Mouse (Mus musculus) myocyte (in vitro differentiated cells): ENCODE measurements around the gene 9930022D16Rik. TPM values are rescaled to one million over a fixed set of nuclear protein-coding genes. Genes with fewer than 3 reads are reported as not detected.

Experiments used
- H3K27me3 ChIP-seq: one replicate; pipeline ENCODE4 v1.6.1; 2011; ENCODE audit not compliant: control insufficient read depth, insufficient read depth, insufficient read length
- H3K36me3 ChIP-seq: one replicate; pipeline ENCODE4 v1.6.1; 2011; ENCODE audit not compliant: control insufficient read depth, insufficient read depth
- H3K4me2 ChIP-seq: one replicate; pipeline ENCODE4 v1.6.1; 2011; ENCODE audit warnings: low read depth, control low read depth
- H3K4me3 ChIP-seq: one replicate; pipeline ENCODE4 v1.5.1; 2011; ENCODE audit warnings: mild to moderate bottlenecking, control low read depth, moderate library complexity
- H3K79me2 ChIP-seq: one replicate; pipeline ENCODE4 v1.6.1; 2011; ENCODE audit not compliant: control insufficient read depth, insufficient read depth
- H3ac ChIP-seq: one replicate; pipeline ENCODE4 v1.6.1; 2011; ENCODE audit not compliant: control insufficient read depth, insufficient read length
- CEBPB ChIP-seq: IDR thresholded peaks from 2 replicates; pipeline ENCODE4 v1.6.1; 2011; ENCODE audit warnings: mild to moderate bottlenecking, moderate library complexity; ENCODE audit not compliant: poor library complexity, insufficient read depth, severe bottlenecking
- E2F4 ChIP-seq: IDR thresholded peaks from one replicate; pipeline ENCODE4 v1.6.1; 2011; ENCODE audit warnings: mild to moderate bottlenecking, control low read depth, moderate library complexity; ENCODE audit not compliant: insufficient read depth
- MAX ChIP-seq: IDR thresholded peaks from one replicate; pipeline ENCODE4 v1.6.1; 2011; ENCODE audit warnings: low read depth, mild to moderate bottlenecking, control low read depth
- MYOD1 ChIP-seq, 3 experiments: IDR thresholded peaks; one replicate each; pipeline ENCODE4 v1.6.1; 2011; ENCODE audit warnings: control low read depth in 2 of 3, low read depth in 2 of 3, mild to moderate bottlenecking in 2 of 3, moderate library complexity in 1 of 3; ENCODE audit not compliant: insufficient read length in 2 of 3, control insufficient read depth in 1 of 3
- MYOG ChIP-seq, 3 experiments: IDR thresholded peaks; one replicate each; pipeline ENCODE4 v1.6.1; 2011; ENCODE audit warnings: control low read depth in 2 of 3, low read depth in 2 of 3, mild to moderate bottlenecking in 2 of 3; ENCODE audit not compliant: insufficient read length in 2 of 3, control insufficient read depth in 1 of 3, insufficient read depth in 1 of 3
- POLR2A ChIP-seq: IDR thresholded peaks from one replicate; pipeline ENCODE4 v1.6.1; 2011; ENCODE audit warnings: low read depth, mild to moderate bottlenecking, control low read depth, moderate library complexity; ENCODE audit not compliant: insufficient read length
- POLR2AphosphoS2 ChIP-seq: IDR thresholded peaks from one replicate; pipeline ENCODE4 v1.6.1; 2011; ENCODE audit warnings: low read depth, control low read depth; ENCODE audit not compliant: insufficient read length
- REST ChIP-seq: IDR thresholded peaks from one replicate; pipeline ENCODE4 v1.6.1; 2011; ENCODE audit warnings: mild to moderate bottlenecking, control low read depth, moderate library complexity; ENCODE audit not compliant: insufficient read depth, insufficient read length
- SRF ChIP-seq: IDR thresholded peaks from one replicate; pipeline ENCODE4 v1.6.1; 2011; ENCODE audit warnings: low read depth; ENCODE audit not compliant: control insufficient read depth, insufficient read length
- TCF12 ChIP-seq: IDR thresholded peaks from one replicate; pipeline ENCODE4 v1.6.1; 2011; ENCODE audit warnings: mild to moderate bottlenecking, control low read depth; ENCODE audit not compliant: poor library complexity, insufficient read depth, severe bottlenecking
- TCF3 ChIP-seq: IDR thresholded peaks from one replicate; pipeline ENCODE4 v1.6.1; 2011; ENCODE audit warnings: low read depth, control low read depth; ENCODE audit not compliant: insufficient read length
- USF1 ChIP-seq: IDR thresholded peaks from one replicate; pipeline ENCODE4 v1.6.1; 2011; ENCODE audit warnings: low read depth, mild to moderate bottlenecking, control low read depth, moderate library complexity
- polyA plus RNA-seq: library from polyadenylated mRNA; unstranded; fragments of >200 nt; fragmentation: generic; extraction: Trizol; gene quantifications from one replicate; pipeline ENCODE4 v1.2.1, GENCODE M21; 2012; ENCODE audit warnings: missing spikeins

Gene 9930022D16Rik
- polyA plus RNA-seq, 1 experiment, result not detected

DNA sequence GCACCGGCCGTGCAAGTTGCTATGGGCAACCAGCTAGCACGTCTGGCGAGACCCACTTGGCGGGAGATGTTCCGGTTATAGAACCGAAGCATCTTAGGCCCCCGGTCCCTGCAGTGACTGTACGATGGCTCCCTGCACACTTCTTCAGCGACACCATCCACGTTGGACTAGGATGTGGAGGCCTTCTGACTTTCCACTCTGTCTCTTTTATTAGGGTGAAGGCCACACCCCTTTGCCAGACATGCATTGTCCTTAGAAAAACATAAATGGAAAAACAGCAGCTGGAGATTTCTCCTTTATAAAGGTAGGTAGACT is 12.5 kb downstream of the 9930022D16Rik start:
- H3K4me3 ChIP-seq, result peak overlapping the region; percentile 78
- H3K79me2 ChIP-seq, result peaks cover 6% of the 10 kb centered on the region
- H3K27me3 ChIP-seq, result no peaks in the 10 kb centered on the region
- TF ChIP-seq POLR2AphosphoS2 (no peak), POLR2A (no peak), TCF3 (no peak), SRF (no peak), USF1 (no peak), MYOD1 (IDR thresholded peaks at IDR 0.05; ENCODE audit: control insufficient read depth in 1 of 3, insufficient read length in 2 of 3, low read depth in 2 of 3) (no peak), TCF12 (no peak), CEBPB (no peak), MAX (no peak)
- peaks cover 10% of the 10 kb centered on the region for H3K36me3 ChIP-seq
- H3K4me2 ChIP-seq, result peak overlapping the region; percentile 87
- peak overlapping the region; percentile 10 for H3ac ChIP-seq

DNA sequence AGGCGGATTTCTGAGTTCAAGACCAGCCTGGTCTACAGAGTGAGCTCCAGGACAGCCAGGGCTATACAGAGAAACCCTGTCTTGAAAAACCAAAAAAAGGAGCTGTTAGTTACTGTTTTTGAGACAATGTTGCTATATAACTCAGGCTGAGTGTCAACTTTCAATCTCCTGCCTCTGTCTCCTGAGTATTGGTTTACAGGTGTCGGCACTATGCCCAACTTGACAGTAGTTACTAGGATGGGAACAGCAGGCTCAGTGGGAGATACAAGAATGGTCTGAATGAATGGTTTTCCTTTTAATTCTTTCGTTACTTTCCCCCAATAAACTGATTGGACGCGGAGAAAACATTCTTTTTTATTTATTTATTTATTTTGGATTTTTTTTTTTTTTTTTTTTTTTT is 13.6 kb downstream of the 9930022D16Rik start:
- Histone ChIP-seq H3K79me2 (peaks cover 6% of the 10 kb centered on the region), H3ac (no peak overlapping the region), H3K4me2 (peak overlapping the region; percentile 87), H3K27me3 (no peaks in the 10 kb centered on the region), H3K36me3 (peaks cover 10% of the 10 kb centered on the region), H3K4me3 (no peak overlapping the region)
- TF ChIP-seq USF1 (no peak), TCF12 (no peak)

DNA sequence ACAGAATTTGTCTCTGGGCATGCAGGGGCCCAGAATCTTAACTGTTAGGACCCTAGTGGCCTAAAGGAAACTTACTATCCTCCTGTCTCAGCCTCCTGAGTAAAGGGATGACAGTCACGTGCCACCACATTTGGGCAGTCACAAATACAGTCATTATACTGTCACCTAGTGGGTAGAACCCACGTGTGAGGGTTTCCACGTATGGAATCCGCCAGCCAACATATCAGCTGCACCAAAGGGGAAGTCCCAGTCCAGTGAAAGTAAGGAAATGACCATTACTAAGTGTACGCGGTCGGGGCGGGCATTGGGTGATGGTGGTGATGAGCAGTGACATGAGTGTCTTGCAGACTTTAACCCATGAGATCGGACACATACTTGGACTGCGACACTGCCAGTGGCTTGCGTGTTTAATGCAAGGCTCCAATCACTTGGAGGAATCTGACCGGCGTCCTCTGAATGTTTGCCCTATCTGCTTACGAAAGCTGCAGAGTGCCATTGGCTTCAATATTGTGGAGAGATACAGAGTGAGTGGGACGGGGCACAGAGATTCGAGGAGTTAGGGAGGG is 20.6 kb downstream of the 9930022D16Rik start:
- no peak for TF ChIP-seq MYOG (IDR thresholded peaks at IDR 0.05; ENCODE audit: control insufficient read depth in 1 of 3, insufficient read depth in 1 of 3, insufficient read length in 2 of 3, low read depth in 2 of 3)
- no peak for TF ChIP-seq USF1
- TF ChIP-seq TCF3, result no peak
- no peak for TF ChIP-seq POLR2A
- TF ChIP-seq MYOD1 (IDR thresholded peaks at IDR 0.05; ENCODE audit: control insufficient read depth in 1 of 3, insufficient read length in 2 of 3, low read depth in 2 of 3), result no peak
- TF ChIP-seq MAX, result no peak
- no peak for TF ChIP-seq SRF
- TF ChIP-seq TCF12, result no peak
- TF ChIP-seq E2F4, result no peak
- no peak for TF ChIP-seq CEBPB
- no peak for TF ChIP-seq REST
- TF ChIP-seq POLR2AphosphoS2, result no peak
- no peak overlapping the region for H3K4me2 ChIP-seq
- H3K27me3 ChIP-seq, result no peaks in the 10 kb centered on the region
- H3K36me3 ChIP-seq, result peaks cover 18% of the 10 kb centered on the region
- no peak overlapping the region for H3K4me3 ChIP-seq
- H3ac ChIP-seq, result no peak overlapping the region
- no peaks in the 10 kb centered on the region for H3K79me2 ChIP-seq

DNA sequence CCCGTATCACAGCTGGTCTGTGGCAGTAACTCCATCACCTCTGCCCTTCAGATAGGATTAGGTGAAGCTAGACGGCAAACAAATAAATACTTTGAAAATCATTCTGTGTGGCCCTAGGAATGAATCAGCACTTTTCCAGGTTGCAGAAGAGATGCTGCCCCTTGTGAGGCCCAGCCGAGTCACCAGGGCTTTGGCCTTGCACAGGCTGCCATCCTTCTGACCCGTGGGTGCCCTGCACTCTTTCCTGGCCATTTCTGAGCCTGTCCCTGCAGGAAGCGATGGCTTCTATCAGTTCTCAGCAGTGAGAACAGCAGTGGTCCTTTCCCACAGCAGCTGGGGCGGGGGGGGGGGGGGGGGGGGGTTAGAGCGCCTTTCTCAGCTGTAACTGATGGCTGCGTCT is 23.2 kb downstream of the 9930022D16Rik start:
- H3K27me3 ChIP-seq, result no peaks in the 10 kb centered on the region
- no peak overlapping the region for H3K4me3 ChIP-seq
- peaks cover 10% of the 10 kb centered on the region for H3K36me3 ChIP-seq
- no peak for TF ChIP-seq MAX
- no peak for TF ChIP-seq SRF
- no peak for TF ChIP-seq E2F4
- TF ChIP-seq REST, result no peak
- TF ChIP-seq CEBPB, result no peak
- H3ac ChIP-seq, result no peak overlapping the region
- no peak overlapping the region for H3K4me2 ChIP-seq
- H3K79me2 ChIP-seq, result no peaks in the 10 kb centered on the region

DNA sequence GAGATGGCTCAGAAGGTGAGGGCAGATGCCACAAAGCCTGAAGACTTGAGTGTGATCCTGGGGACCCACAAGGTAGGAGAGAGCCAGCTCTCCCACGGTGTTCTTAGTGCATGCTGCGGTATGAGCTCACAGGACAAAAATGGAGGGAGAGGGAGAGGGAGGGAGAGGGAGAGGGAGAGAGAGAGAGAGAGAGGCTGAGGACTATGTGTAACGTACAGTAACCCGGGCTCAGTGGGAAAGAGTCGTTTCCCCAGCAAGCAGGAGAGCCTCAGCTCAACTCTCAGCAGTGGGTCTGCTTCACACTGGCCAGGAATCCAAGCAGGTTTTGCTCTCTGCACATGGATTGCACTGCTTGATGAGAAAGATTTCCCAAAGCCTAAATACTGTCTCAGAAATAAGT is 25.5 kb downstream of the 9930022D16Rik start:
- H3K27me3 ChIP-seq, result no peaks in the 10 kb centered on the region
- peaks cover 10% of the 10 kb centered on the region for H3K36me3 ChIP-seq
- TF ChIP-seq POLR2A (no peak), REST (no peak)
- no peaks in the 10 kb centered on the region for H3K79me2 ChIP-seq
- peak overlapping the region; percentile 93 for H3K4me2 ChIP-seq
- H3K4me3 ChIP-seq, result no peak overlapping the region
- no peak overlapping the region for H3ac ChIP-seq
